Mouse (Mus musculus): ENCODE measurements around the gene Egln3. TPM values are rescaled to one million over a fixed set of nuclear protein-coding genes. Genes with fewer than 3 reads are reported as not detected.

Gene Egln3
- 4.2 TPM in 2 replicates for polyA plus RNA-seq (2016; fragmentation: Nextera tagmentation; extraction: Ambion mirVana)

DNA sequence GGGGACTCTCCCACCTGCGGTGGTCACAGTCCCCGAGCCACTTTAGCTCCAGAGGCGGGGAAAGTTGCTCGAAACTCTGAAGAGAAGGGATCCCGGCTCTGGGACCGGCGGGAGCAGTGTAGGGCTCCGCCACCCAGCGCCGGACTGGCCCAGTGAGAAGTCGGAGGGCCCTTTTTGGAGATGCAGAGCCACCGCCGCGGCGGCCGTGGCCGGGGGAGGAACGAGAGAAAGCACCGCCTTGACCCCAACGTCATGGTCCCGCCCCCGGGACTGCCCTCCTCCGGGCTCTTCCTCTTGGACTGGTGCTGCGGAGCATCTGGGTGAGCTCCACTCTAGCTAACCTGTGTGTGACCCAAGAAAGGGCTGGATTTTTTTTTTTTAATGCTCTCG, at the start of gene Egln3:
TSS of gene Egln3 (minus strand) at position 205 of the 390 bp plus-strand sequence.
- Histone ChIP-seq H3K4me1 (peaks cover 11% of the 10 kb centered on the region), H3K4me2 (replicated peaks) (peak within 1 kb of the TSS; percentile 99), H3K9me3 (no peaks in the 10 kb centered on the region), H3K9ac (peak within 1 kb of the TSS; percentile 64), H3K27me3 (peaks cover 12% of the 10 kb centered on the region), H3K36me3 (no peaks in the 10 kb centered on the region), H3K27ac (no peak within 1 kb of the TSS), H3K4me3 (peak within 1 kb of the TSS; percentile 63)
- WGBS = under 1% methylated on average over 25 of the region's 25 CpGs
- ATAC-seq (ENCODE audit: insufficient number of reproducible peaks, insufficient read depth, low FRiP score, low TSS enrichment) = peak; percentile 77

DNA sequence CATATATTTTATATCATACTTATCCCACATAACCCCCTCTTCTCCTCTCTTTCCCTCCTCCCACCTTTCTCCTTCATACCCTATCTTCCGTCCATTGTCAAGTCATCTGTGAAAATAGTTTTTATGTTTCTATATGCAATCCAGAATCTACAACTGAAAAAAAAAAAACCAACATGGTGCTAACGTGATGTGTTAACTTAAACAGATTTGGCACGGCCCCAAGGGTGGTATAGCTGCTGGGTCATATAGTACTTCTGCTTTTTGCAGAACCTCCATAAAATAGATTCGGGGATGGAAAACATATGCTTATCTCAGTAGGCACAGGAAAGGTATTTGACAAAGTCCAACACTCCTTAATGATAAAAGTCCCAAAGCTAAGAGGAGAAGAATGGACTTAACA, 49.8 kb upstream of the Egln3 start:
- WGBS = 93% methylated on average over 4 of the region's 4 CpGs
- H3K9me3 ChIP-seq = no peaks in the 10 kb centered on the region
- no peak for ATAC-seq (ENCODE audit: insufficient number of reproducible peaks, insufficient read depth, low FRiP score, low TSS enrichment)
- H3K36me3 ChIP-seq = no peaks in the 10 kb centered on the region
- H3K4me1 ChIP-seq = no peaks in the 10 kb centered on the region
- H3K9ac ChIP-seq = no peak overlapping the region
- H3K27ac ChIP-seq = no peak overlapping the region
- no peak overlapping the region for H3K4me3 ChIP-seq
- no peaks in the 10 kb centered on the region for H3K27me3 ChIP-seq
- H3K4me2 ChIP-seq (replicated peaks) = no peak overlapping the region

GRCm38 (mm10) chr12:54251942-54252400, 48.3 kb upstream of the Egln3 start:
- Histone ChIP-seq H3K27me3 (no peaks in the 10 kb centered on the region), H3K9me3 (no peaks in the 10 kb centered on the region), H3K36me3 (no peaks in the 10 kb centered on the region), H3K9ac (no peak overlapping the region), H3K4me2 (replicated peaks) (no peak overlapping the region), H3K4me1 (no peaks in the 10 kb centered on the region), H3K27ac (no peak overlapping the region), H3K4me3 (no peak overlapping the region)
- no peak for ATAC-seq (ENCODE audit: insufficient number of reproducible peaks, insufficient read depth, low FRiP score, low TSS enrichment)
- 79% methylated on average over 9 of the region's 9 CpGs for WGBS

- no peak overlapping the region for H3K27ac ChIP-seq
- H3K9ac ChIP-seq = no peak overlapping the region
- no peak overlapping the region for H3K4me2 ChIP-seq (replicated peaks)
- no peaks in the 10 kb centered on the region for H3K27me3 ChIP-seq
- no peaks in the 10 kb centered on the region for H3K36me3 ChIP-seq
- 88% methylated on average over 7 of the region's 7 CpGs for WGBS
- no peak for ATAC-seq (ENCODE audit: insufficient number of reproducible peaks, insufficient read depth, low FRiP score, low TSS enrichment)
- H3K9me3 ChIP-seq = no peaks in the 10 kb centered on the region
- no peak overlapping the region for H3K4me3 ChIP-seq
- no peaks in the 10 kb centered on the region for H3K4me1 ChIP-seq
These were observed 44.2 kb upstream of the Egln3 start for GRCm38 (mm10) chr12:54247835-54248234.

DNA sequence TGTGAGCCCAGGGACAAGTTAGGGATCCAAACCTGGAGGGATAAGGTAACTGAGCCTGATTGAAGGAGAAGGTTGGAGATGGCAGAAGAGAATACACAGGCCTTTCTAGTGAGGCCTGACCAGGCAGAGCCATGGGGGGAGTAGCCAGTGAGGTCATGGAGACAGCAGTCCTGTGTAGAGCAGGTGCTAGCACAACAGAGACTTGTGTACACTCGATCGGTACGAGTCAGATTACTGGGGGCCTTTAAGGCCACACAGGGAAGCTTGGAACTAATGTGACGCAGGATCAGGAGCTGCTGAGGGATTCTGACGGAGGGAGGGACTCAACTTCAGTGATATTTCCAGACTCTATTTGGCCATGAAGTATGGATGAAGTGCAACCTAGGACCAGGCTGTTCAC, 39.5 kb upstream of the Egln3 start:
- Histone ChIP-seq H3K36me3 (no peaks in the 10 kb centered on the region), H3K4me3 (no peak overlapping the region), H3K9me3 (no peaks in the 10 kb centered on the region), H3K27ac (no peak overlapping the region), H3K4me2 (replicated peaks) (no peak overlapping the region), H3K4me1 (no peaks in the 10 kb centered on the region), H3K9ac (no peak overlapping the region), H3K27me3 (no peaks in the 10 kb centered on the region)
- whole genome bisulfite sequencing = 70% methylated on average over 5 of the region's 5 CpGs
- no peak for ATAC-seq (ENCODE audit: insufficient number of reproducible peaks, insufficient read depth, low FRiP score, low TSS enrichment)

GRCm38 (mm10) chr12:54241976-54242375, 38.3 kb upstream of the Egln3 start:
- Histone ChIP-seq H3K4me3 (no peak overlapping the region), H3K36me3 (no peaks in the 10 kb centered on the region), H3K27me3 (no peaks in the 10 kb centered on the region), H3K9ac (no peak overlapping the region), H3K4me2 (replicated peaks) (no peak overlapping the region), H3K4me1 (no peaks in the 10 kb centered on the region), H3K27ac (no peak overlapping the region), H3K9me3 (no peaks in the 10 kb centered on the region)
- ATAC-seq (ENCODE audit: insufficient number of reproducible peaks, insufficient read depth, low FRiP score, low TSS enrichment) = no peak
- WGBS = 77% methylated on average over 6 of the region's 6 CpGs

DNA sequence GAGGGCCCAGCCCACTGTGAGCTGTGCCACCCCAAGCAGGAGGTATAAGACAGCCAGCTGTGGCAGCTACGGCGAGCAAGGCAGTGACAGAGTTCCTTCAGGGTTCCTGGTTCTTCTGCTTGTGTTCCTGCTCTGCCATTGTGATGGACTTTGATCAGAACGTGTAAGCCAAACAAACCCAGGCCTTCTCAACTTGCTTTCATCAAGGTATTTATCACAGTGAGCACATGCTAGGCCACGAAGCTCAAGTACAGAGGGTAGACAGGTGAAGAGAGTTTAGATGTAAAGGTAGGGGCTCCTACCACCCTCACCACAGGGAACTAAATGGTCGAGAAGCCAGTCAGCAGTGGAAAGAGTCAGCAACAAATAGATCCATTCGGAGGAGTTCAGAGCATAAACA, 30.1 kb upstream of the Egln3 start:
- no peak for ATAC-seq (ENCODE audit: insufficient number of reproducible peaks, insufficient read depth, low FRiP score, low TSS enrichment)
- Histone ChIP-seq H3K4me2 (replicated peaks) (no peak overlapping the region), H3K4me3 (no peak overlapping the region), H3K27me3 (no peaks in the 10 kb centered on the region), H3K4me1 (no peaks in the 10 kb centered on the region), H3K27ac (no peak overlapping the region), H3K36me3 (no peaks in the 10 kb centered on the region), H3K9ac (no peak overlapping the region), H3K9me3 (no peaks in the 10 kb centered on the region)
- 84% methylated on average over 6 of the region's 6 CpGs for WGBS

GRCm38 (mm10) chr12:54232996-54233603, 29.4 kb upstream of the Egln3 start:
- 55% methylated on average over 7 of the region's 7 CpGs for WGBS
- Histone ChIP-seq H3K9ac (no peak overlapping the region), H3K27me3 (no peaks in the 10 kb centered on the region), H3K9me3 (no peaks in the 10 kb centered on the region), H3K4me2 (replicated peaks) (no peak overlapping the region), H3K27ac (no peak overlapping the region), H3K36me3 (no peaks in the 10 kb centered on the region), H3K4me3 (no peak overlapping the region), H3K4me1 (no peaks in the 10 kb centered on the region)
- ATAC-seq (ENCODE audit: insufficient number of reproducible peaks, insufficient read depth, low FRiP score, low TSS enrichment) = no peak

DNA sequence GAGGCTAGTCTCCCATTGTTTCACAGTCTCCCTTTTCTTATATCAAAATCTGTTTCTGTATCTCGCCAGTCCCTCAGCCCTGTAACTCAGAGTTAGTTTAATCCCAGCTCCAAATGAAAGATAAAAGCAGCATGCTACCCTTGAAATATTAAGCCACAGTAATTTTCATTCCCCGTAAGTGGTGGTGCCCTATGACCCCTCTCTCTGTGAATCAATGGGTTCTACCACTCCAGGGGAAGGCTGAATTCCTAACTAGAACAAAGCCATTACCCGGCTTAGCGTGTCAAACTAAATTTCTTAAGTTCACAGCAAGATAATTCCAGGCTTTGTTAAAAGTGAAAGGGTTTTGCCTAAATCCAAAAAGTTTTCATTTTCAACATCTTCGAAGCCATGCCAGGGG, 28.8 kb upstream of the Egln3 start:
- ATAC-seq (ENCODE audit: insufficient number of reproducible peaks, insufficient read depth, low FRiP score, low TSS enrichment) = no peak
- H3K4me2 ChIP-seq (replicated peaks) = no peak overlapping the region
- H3K9ac ChIP-seq = no peak overlapping the region
- no peaks in the 10 kb centered on the region for H3K27me3 ChIP-seq
- 31% methylated on average over 5 of the region's 5 CpGs for WGBS
- H3K4me3 ChIP-seq = no peak overlapping the region
- H3K4me1 ChIP-seq = no peaks in the 10 kb centered on the region
- no peaks in the 10 kb centered on the region for H3K36me3 ChIP-seq
- no peaks in the 10 kb centered on the region for H3K9me3 ChIP-seq
- H3K27ac ChIP-seq = no peak overlapping the region

GRCm38 (mm10) chr12:54227551-54227950, 23.9 kb upstream of the Egln3 start:
- H3K4me2 ChIP-seq (replicated peaks) = no peak overlapping the region
- H3K36me3 ChIP-seq = no peaks in the 10 kb centered on the region
- 71% methylated on average over 8 of the region's 8 CpGs for WGBS
- no peak overlapping the region for H3K4me3 ChIP-seq
- no peaks in the 10 kb centered on the region for H3K9me3 ChIP-seq
- no peak overlapping the region for H3K9ac ChIP-seq
- no peaks in the 10 kb centered on the region for H3K27me3 ChIP-seq
- no peak overlapping the region for H3K27ac ChIP-seq
- ATAC-seq (ENCODE audit: insufficient number of reproducible peaks, insufficient read depth, low FRiP score, low TSS enrichment) = no peak
- H3K4me1 ChIP-seq = no peaks in the 10 kb centered on the region

DNA sequence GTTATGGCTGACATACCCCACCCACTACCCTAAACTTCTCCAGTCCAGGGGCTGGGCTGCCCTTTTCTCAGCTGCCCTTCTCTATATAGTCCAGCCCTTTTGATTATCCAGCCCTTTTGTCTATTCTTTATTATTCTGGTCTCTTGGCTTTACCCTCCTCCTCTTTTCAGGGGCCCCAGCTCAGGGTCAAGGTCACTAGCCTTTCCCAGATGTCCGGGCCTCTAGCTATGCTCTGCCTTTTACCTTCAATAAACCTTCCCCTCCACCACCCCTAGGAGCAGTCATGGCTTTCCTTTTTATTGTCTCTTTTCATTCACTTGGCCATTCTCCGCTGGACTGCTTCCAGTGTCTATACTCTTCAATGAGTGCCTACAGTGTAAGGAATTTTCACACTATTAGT, 22.7 kb upstream of the Egln3 start:
- no peak for ATAC-seq (ENCODE audit: insufficient number of reproducible peaks, insufficient read depth, low FRiP score, low TSS enrichment)
- Histone ChIP-seq H3K9ac (no peak overlapping the region), H3K27me3 (no peaks in the 10 kb centered on the region), H3K36me3 (no peaks in the 10 kb centered on the region), H3K9me3 (no peaks in the 10 kb centered on the region), H3K4me2 (replicated peaks) (no peak overlapping the region), H3K27ac (no peak overlapping the region), H3K4me3 (no peak overlapping the region), H3K4me1 (no peaks in the 10 kb centered on the region)
- WGBS = 59% methylated on average over 2 of the region's 2 CpGs

DNA sequence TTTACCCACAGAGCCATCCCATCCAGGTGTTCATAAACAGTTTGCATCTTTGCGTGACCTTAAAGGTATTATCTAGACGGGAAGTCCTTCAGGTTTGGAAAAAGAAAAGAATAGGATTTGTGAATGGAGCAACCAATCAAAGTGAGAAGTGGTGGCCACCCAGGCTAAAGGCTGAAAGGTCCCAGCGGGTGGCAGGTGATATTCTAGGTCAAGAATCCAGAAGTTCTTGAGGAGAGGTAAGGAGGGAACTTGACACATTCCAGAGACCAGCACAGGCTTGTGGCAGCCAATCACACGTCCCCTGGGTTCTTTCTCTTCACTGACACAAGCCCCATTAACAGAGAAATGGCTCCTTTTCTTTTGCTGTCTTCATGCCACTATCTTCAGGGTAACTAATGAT, 21.9 kb upstream of the Egln3 start:
- WGBS = 68% methylated on average over 4 of the region's 4 CpGs

More for the DNA sequence above, 21.9 kb upstream of the Egln3 start:
- H3K9ac ChIP-seq = no peak overlapping the region
- H3K4me2 ChIP-seq (replicated peaks) = no peak overlapping the region
- H3K27me3 ChIP-seq = no peaks in the 10 kb centered on the region
- no peaks in the 10 kb centered on the region for H3K9me3 ChIP-seq
- ATAC-seq (ENCODE audit: insufficient number of reproducible peaks, insufficient read depth, low FRiP score, low TSS enrichment) = no peak
- no peak overlapping the region for H3K4me3 ChIP-seq
- no peak overlapping the region for H3K27ac ChIP-seq
- H3K4me1 ChIP-seq = no peaks in the 10 kb centered on the region
- no peaks in the 10 kb centered on the region for H3K36me3 ChIP-seq
